Mouse (Mus musculus) limb, embryonic 15.5 days (tissue): Measurements from ENCODE around the gene Grasp. TPM values are rescaled to one million over a fixed set of nuclear protein-coding genes. Genes with fewer than 3 reads are reported as not detected.

Source experiments
- ATAC-seq: fragments of 200-750 bp; cut with Nextera tagmentation; 2 replicates; pipeline ENCODE4 v1.8.0; 2017; ENCODE audit warnings: low read depth, moderate TSS enrichment; ENCODE audit not compliant: insufficient number of reproducible peaks, low FRiP score, low TSS enrichment
- H3K27ac ChIP-seq: fragments of 300-500 bp; sonication (generic); 2 replicates; pipeline ENCODE4 v1.5.1; 2015; ENCODE audit warnings: moderate library complexity, mild to moderate bottlenecking, inconsistent platforms
- H3K27me3 ChIP-seq: fragments of 300-500 bp; sonication (generic); 2 replicates; pipeline ENCODE4 v1.6.1; 2015; ENCODE audit warnings: inconsistent platforms
- H3K36me3 ChIP-seq: fragments of 300-500 bp; sonication (generic); 2 replicates; pipeline ENCODE4 v1.6.1; 2015; ENCODE audit warnings: inconsistent platforms
- H3K4me1 ChIP-seq: fragments of 300-500 bp; sonication (generic); 2 replicates; pipeline ENCODE4 v1.6.1; 2015; ENCODE audit warnings: inconsistent platforms
- H3K4me2 ChIP-seq: fragments of 300-500 bp; sonication (generic); 2 replicates; pipeline ENCODE4 v1.6.1; 2015; ENCODE audit warnings: mild to moderate bottlenecking, inconsistent platforms
- H3K4me3 ChIP-seq: fragments of 300-500 bp; sonication (generic); 2 replicates; pipeline ENCODE4 v1.5.1; 2015; ENCODE audit warnings: mild to moderate bottlenecking, inconsistent platforms
- H3K9ac ChIP-seq: fragments of 300-500 bp; sonication (generic); 2 replicates; pipeline ENCODE4 v1.6.1; 2015; ENCODE audit warnings: inconsistent platforms
- H3K9me3 ChIP-seq: fragments of 300-500 bp; sonication (generic); 2 replicates; pipeline ENCODE4 v1.6.1; 2016; ENCODE audit warnings: inconsistent platforms
- WGBS: fragments of 180-500 bp; shearing (Covaris S2); methylation state at CpG from one replicate; pipeline ENCODE4 v1.1.7; 2015; 5-methylcytosine and 5-hydroxymethylcytosine counted together
- microRNA-seq: library from miRNA; unstranded; fragments of <30 nt; microRNA quantifications from one replicate; pipeline ENCODE4, GENCODE M21; 2016
- polyA plus RNA-seq: library from polyadenylated mRNA; unstranded; fragments of >200 nt; fragmentation: Nextera tagmentation; extraction: Ambion mirVana; gene quantifications from 2 replicates; pipeline ENCODE4 v1.2.1, GENCODE M21; 2015

Gene Grasp
- polyA plus RNA-seq, 1 experiment from 2014 or later: 7.2 TPM

DNA sequence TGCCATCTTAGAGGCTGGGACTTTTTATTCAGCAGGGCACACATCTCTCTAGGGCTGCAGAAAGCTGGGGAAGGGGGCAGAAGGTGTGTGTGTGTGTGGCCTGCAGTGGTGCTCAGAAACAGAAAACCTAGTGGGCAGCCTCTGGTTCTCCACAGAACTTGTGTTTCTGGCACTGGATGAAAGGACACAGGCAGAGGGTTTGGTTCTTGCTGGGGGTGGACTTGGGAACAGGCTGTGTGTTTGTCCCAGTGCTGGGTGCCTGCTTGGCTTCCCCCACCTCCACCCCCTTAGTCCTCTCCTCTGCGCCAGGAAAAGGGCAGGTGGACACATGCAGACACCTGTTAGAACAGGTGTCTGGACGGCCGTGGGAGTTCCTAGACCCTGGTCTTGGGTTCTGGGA lies 47.1 kb downstream of the Grasp start:
- no peak for ATAC-seq
- no peaks in the 10 kb centered on the region for H3K27me3 ChIP-seq
- peaks cover 45% of the 10 kb centered on the region for H3K36me3 ChIP-seq
- H3K4me2 ChIP-seq: no peak overlapping the region
- 48% methylated on average over 3 of the region's 3 CpGs for WGBS
- no peaks in the 10 kb centered on the region for H3K9me3 ChIP-seq
- H3K27ac ChIP-seq: no peak overlapping the region
- H3K4me3 ChIP-seq: no peak overlapping the region
- H3K9ac ChIP-seq: no peak overlapping the region
- peaks cover 31% of the 10 kb centered on the region for H3K4me1 ChIP-seq

DNA sequence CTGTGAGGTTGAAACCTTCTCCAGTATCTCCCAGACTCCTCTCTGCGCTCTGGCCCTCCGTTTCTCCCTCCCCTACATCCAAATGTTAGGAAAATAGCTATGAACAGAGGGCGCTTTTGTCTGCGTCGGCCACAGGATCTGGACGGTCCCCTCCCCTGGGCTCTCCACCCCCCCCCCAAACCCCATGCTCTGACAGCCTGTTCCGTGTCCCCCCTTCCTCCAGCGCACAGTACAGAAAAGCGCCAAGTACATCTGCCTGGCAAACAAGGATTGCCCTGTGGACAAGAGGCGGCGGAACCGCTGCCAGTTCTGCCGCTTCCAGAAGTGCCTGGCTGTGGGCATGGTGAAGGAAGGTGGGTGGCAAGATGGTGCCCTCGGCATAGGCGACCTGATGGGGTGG lies 47.5 kb downstream of the Grasp start:
- WGBS: 85% methylated on average over 15 of the region's 15 CpGs
- Histone ChIP-seq H3K9ac (no peak overlapping the region), H3K27me3 (no peaks in the 10 kb centered on the region), H3K36me3 (peaks cover 45% of the 10 kb centered on the region), H3K27ac (no peak overlapping the region), H3K4me3 (no peak overlapping the region), H3K4me2 (no peak overlapping the region), H3K4me1 (peaks cover 32% of the 10 kb centered on the region), H3K9me3 (no peaks in the 10 kb centered on the region)
- no peak for ATAC-seq

- Histone ChIP-seq H3K4me2 (no peak overlapping the region), H3K4me3 (no peak overlapping the region), H3K9me3 (no peaks in the 10 kb centered on the region), H3K9ac (no peak overlapping the region), H3K4me1 (peaks cover 37% of the 10 kb centered on the region), H3K27me3 (no peaks in the 10 kb centered on the region), H3K27ac (no peak overlapping the region), H3K36me3 (peaks cover 45% of the 10 kb centered on the region)
- ATAC-seq: no peak
- 77% methylated on average over 6 of the region's 6 CpGs for WGBS
Observed at GRCm38 (mm10) chr15:101274380-101274779, 50.4 kb downstream of the Grasp start.

DNA sequence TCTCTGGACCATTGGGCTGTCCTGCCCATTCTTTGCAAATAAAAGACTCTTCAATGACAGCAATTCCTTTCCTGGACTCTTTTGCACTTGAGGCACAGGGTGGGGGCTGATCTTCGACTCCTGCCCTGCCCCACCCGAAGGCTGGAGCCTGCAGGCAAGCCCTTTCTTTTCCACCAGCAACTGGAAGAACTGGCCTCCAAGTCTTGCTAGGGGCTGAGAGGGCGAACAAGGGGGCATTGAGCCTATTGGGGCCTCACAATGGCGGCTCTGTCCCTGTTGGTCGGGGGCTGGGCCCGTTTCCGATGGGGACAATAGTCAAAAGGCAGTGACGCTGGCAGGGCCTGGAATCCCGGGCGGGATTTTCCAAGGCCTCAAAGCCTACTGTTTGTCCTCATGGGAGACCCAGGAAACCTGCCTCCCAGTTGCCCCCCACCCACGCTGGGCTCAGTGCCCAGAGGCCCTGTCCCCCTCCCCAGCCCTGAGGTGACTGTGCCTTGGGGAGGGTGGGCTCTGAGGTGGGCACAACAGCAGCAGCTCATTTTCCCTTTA lies 53.4 kb downstream of the Grasp start:
- no peaks in the 10 kb centered on the region for H3K9me3 ChIP-seq
- H3K4me1 ChIP-seq: peaks cover 34% of the 10 kb centered on the region
- H3K36me3 ChIP-seq: peaks cover 20% of the 10 kb centered on the region
- peak overlapping the region; percentile 76 for H3K27ac ChIP-seq
- ATAC-seq: no peak
- H3K9ac ChIP-seq: no peak overlapping the region
- H3K27me3 ChIP-seq: no peaks in the 10 kb centered on the region
- H3K4me2 ChIP-seq: no peak overlapping the region
- 62% methylated on average over 11 of the region's 11 CpGs for WGBS
- no peak overlapping the region for H3K4me3 ChIP-seq

GRCm38 (mm10) chr15:101278589-101278988 lies 54.6 kb downstream of the Grasp start:
- H3K4me1 ChIP-seq: peaks cover 39% of the 10 kb centered on the region
- H3K9ac ChIP-seq: no peak overlapping the region
- H3K4me3 ChIP-seq: no peak overlapping the region
- H3K9me3 ChIP-seq: no peaks in the 10 kb centered on the region
- H3K27ac ChIP-seq: peak overlapping the region; percentile 52
- peaks cover 9% of the 10 kb centered on the region for H3K36me3 ChIP-seq
- ATAC-seq: no peak
- 27% methylated on average over 5 of the region's 5 CpGs for WGBS
- no peaks in the 10 kb centered on the region for H3K27me3 ChIP-seq
- 0 out of 2 replicates have a peak overlapping the region, but pooled peaks have one; percentile 2 for H3K4me2 ChIP-seq

- Histone ChIP-seq H3K36me3 (no peaks in the 10 kb centered on the region), H3K27me3 (no peaks in the 10 kb centered on the region), H3K4me3 (no peak overlapping the region), H3K27ac (peak overlapping the region; percentile 52; the same call in 1 of the 2 replicates), H3K4me2 (no peak overlapping the region), H3K4me1 (peaks cover 39% of the 10 kb centered on the region), H3K9me3 (no peaks in the 10 kb centered on the region), H3K9ac (no peak overlapping the region)
- WGBS: 54% methylated on average over 12 of the region's 12 CpGs
- ATAC-seq: no peak
Observed at GRCm38 (mm10) chr15:101279430-101279999, 55.5 kb downstream of the Grasp start.

Small RNAs within 50 kb of the gene (microRNA-seq; reads per million reads assigned to microRNA genes)
- 1.6 reads per million for gene Mir6962

Other genes starting within 250 kb of the Grasp start
- gene Gm47841, start 176.8 kb upstream of the Grasp start, polyA plus RNA-seq: not detected in 2 replicates
- 0.09 and 0.12 TPM in 2 replicates for gene Fignl2, start 145.6 kb upstream of the Grasp start, polyA plus RNA-seq
- not detected in 2 replicates for gene Ankrd33, start 108.4 kb upstream of the Grasp start, polyA plus RNA-seq
- 16.3 and 17.7 TPM in 2 replicates for gene Acvrl1, start 95.7 kb upstream of the Grasp start, polyA plus RNA-seq
- gene Acvr1b, start 50.1 kb upstream of the Grasp start, polyA plus RNA-seq: 8.4 and 10.9 TPM in 2 replicates
- 14.7 and 18.4 TPM in 2 replicates for gene Nr4a1, start 30.1 kb downstream of the Grasp start, polyA plus RNA-seq
- gene Atg101, start 60.1 kb downstream of the Grasp start, polyA plus RNA-seq: 69.7 and 69.9 TPM in 2 replicates
- gene 6030408B16Rik, start 69.0 kb downstream of the Grasp start, polyA plus RNA-seq: 0.50 and 0.84 TPM in 2 replicates
- 22.6 and 25.3 TPM in 2 replicates for gene Krt80, start 146.0 kb downstream of the Grasp start, polyA plus RNA-seq
- gene Krt7, start 186.9 kb downstream of the Grasp start, polyA plus RNA-seq: 162 and 164 TPM in 2 replicates
- gene Krt87, start 214.6 kb downstream of the Grasp start, polyA plus RNA-seq: 3.0 and 3.6 TPM in 2 replicates
- gene Krt88, start 223.6 kb downstream of the Grasp start, polyA plus RNA-seq: not detected in 2 replicates
- gene Krt81, start 239.6 kb downstream of the Grasp start, polyA plus RNA-seq: 0.35 and 1.3 TPM in 2 replicates
- 0.27 and 0.28 TPM in 2 replicates for gene Krt86, start 249.3 kb downstream of the Grasp start, polyA plus RNA-seq